Mouse (Mus musculus) v-Abl transformed pro-B cells (cell line): ENCODE results near the gene Cd207.
"Not testable (repeated sequence)": the region's sequence is repeated elsewhere in the genome, so short reads cannot be mapped to it uniquely, and the experiment has no call there.

Experiments
- in situ Hi-C, 2 experiments: fragments of 400-800 bp; cut with MboI; formaldehyde crosslinking; loops; one replicate each; pipeline ENCODE4 v1.15.1; 2025; ENCODE audit not compliant: unreplicated experiment in 2 of 2

The Cd207 gene

GRCm38 (mm10) chr6:83699971-83700370, 22.3 kb upstream of the Cd207 start:
- in situ Hi-C loops = loop anchor here in 1 of 2 experiments (25.0 kb wide), 1 partner anchor 1212 kb away; no protein-coding TSS in a partner anchor

- in situ Hi-C loops = loop anchor here in 1 of 2 experiments (25.0 kb wide), 1 partner anchor 1214 kb away; no protein-coding TSS in a partner anchor
Observed at GRCm38 (mm10) chr6:83697932-83698331, 20.3 kb upstream of the Cd207 start.

- in situ Hi-C loops = loop anchor here in 1 of 2 experiments (25.0 kb wide), 1 partner anchor 1216 kb away; no protein-coding TSS in a partner anchor
Observed at GRCm38 (mm10) chr6:83696684-83697083, 19.0 kb upstream of the Cd207 start.

- in situ Hi-C loops = loop anchor here in 1 of 2 experiments (25.0 kb wide), 1 partner anchor 1217 kb away; no protein-coding TSS in a partner anchor
Observed at GRCm38 (mm10) chr6:83695731-83696130, 18.1 kb upstream of the Cd207 start.

GRCm38 (mm10) chr6:83693835-83694234, 16.2 kb upstream of the Cd207 start:
- in situ Hi-C loops = loop anchor here (5.0 to 25.0 kb wide), 5 partner anchors 38 to 1218 kb away; partner anchors contain the start of gene Tex261 (in 1 of the 2)

- in situ Hi-C loops = loop anchor here (5.0 to 25.0 kb wide), 5 partner anchors 39 to 1219 kb away; partner anchors contain the start of gene Tex261 (in 1 of the 2)
Observed at GRCm38 (mm10) chr6:83692962-83693361, 15.3 kb upstream of the Cd207 start.

GRCm38 (mm10) chr6:83690936-83691335, 13.3 kb upstream of the Cd207 start:
- in situ Hi-C loops = loop anchor here (5.0 to 25.0 kb wide), 5 partner anchors 41 to 1221 kb away; partner anchors contain the start of gene Tex261 (in 1 of the 2)

GRCm38 (mm10) chr6:83690277-83690676, 12.6 kb upstream of the Cd207 start:
- in situ Hi-C loops = loop anchor here (5.0 to 25.0 kb wide), 5 partner anchors 42 to 1222 kb away; partner anchors contain the start of gene Tex261 (in 1 of the 2)

GRCm38 (mm10) chr6:83689374-83689773, 11.7 kb upstream of the Cd207 start:
- in situ Hi-C loops = loop anchor here in 1 of 2 experiments (5.0 to 25.0 kb wide), 2 partner anchors 63 to 1223 kb away; no protein-coding TSS in a partner anchor

- in situ Hi-C loops = loop anchor here in 1 of 2 experiments (5.0 kb wide), 2 partner anchors 91 to 321 kb away; no protein-coding TSS in a partner anchor
Observed at GRCm38 (mm10) chr6:83673395-83673794, 4.3 kb downstream of the Cd207 start.

- in situ Hi-C loops = no loop called here
Observed at GRCm38 (mm10) chr6:83665009-83665408, 12.6 kb downstream of the Cd207 start.

GRCm38 (mm10) chr6:83660821-83661220, 16.8 kb downstream of the Cd207 start:
- in situ Hi-C loops = no loop called here

- in situ Hi-C loops = no loop called here
Observed at GRCm38 (mm10) chr6:83656087-83656486, 21.6 kb downstream of the Cd207 start, which contains the start of gene Clec4f. Gene Clec4f (minus strand): TSS chr6:83656187.

GRCm38 (mm10) chr6:83646715-83647114, 30.9 kb downstream of the Cd207 start:
- in situ Hi-C loops = no loop called here

- in situ Hi-C loops = no loop called here
Observed at GRCm38 (mm10) chr6:83635329-83635728, 42.3 kb downstream of the Cd207 start.

- in situ Hi-C loops = not testable (repeated sequence)
Observed at GRCm38 (mm10) chr6:83634631-83635030, 43.0 kb downstream of the Cd207 start.

- in situ Hi-C loops = not testable (repeated sequence)
Observed at GRCm38 (mm10) chr6:83634106-83634505, 43.6 kb downstream of the Cd207 start.

GRCm38 (mm10) chr6:83631815-83632214, 45.8 kb downstream of the Cd207 start:
- in situ Hi-C loops = no loop called here

GRCm38 (mm10) chr6:83626781-83627180, 50.9 kb downstream of the Cd207 start:
- in situ Hi-C loops = no loop called here
